Mouse (Mus musculus) left cerebral cortex, adult 2 months (tissue): Measurements from ENCODE around the gene Zfp622. TPM values are rescaled to one million over a fixed set of nuclear protein-coding genes. Genes with fewer than 3 reads are reported as not detected.

Experiments
- DNase-seq, 2 experiments: peaks; one replicate each; pipeline ENCODE4 v3.0.0; 2021 to 2022; ENCODE audit warnings: low spot score in 2 of 2, mixed read lengths in 1 of 2; ENCODE audit errors: extremely low spot score in 1 of 2
- H3K27ac ChIP-seq: fragments of 200-600 bp; 2 replicates; pipeline ENCODE4 v1.8.1; 2022
- H3K4me3 ChIP-seq: fragments of 200-600 bp; 2 replicates; pipeline ENCODE4 v1.8.1; 2022
- CTCF ChIP-seq: fragments of 200-600 bp; IDR thresholded peaks from 2 replicates; pipeline ENCODE4 v1.8.1; 2022; ENCODE audit warnings: antibody characterized with exemption, mild to moderate bottlenecking, moderate library complexity
- intact Hi-C: fragments of 180-260 bp; cut with DNase I; formaldehyde crosslinking; loops from one replicate; pipeline ENCODE4 v1.15.1; 2025
- microRNA-seq, 2 experiments: library from miRNA; unstranded; fragments of <30 nt; microRNA quantifications; one replicate each; pipeline ENCODE4 v1.2.0; 2021
- total RNA-seq, 2 experiments: library from RNA; stranded (reverse); gene quantifications; 2 replicates each; pipeline ENCODE4 v1.2.3; 2021

Zfp622 gene
- total RNA-seq, 2 experiments from 2014 or later: 47.7 to 52.4 TPM

- TF ChIP-seq CTCF: no peak
- intact Hi-C loops: no loop called here
These were observed 37.6 kb downstream of the Zfp622 start for GRCm38 (mm10) chr15:26021721-26022120.

GRCm38 (mm10) chr15:26022636-26023035 lies 38.5 kb downstream of the Zfp622 start:
- intact Hi-C loops: no loop called here
- Histone ChIP-seq H3K27ac (no peak overlapping the region), H3K4me3 (no peak overlapping the region)
- DNase-seq: no peak
- no peak for TF ChIP-seq CTCF

More at GRCm38 (mm10) chr15:26021721-26022120, 37.6 kb downstream of the Zfp622 start:
- no peak overlapping the region for H3K27ac ChIP-seq
- H3K4me3 ChIP-seq: no peak overlapping the region
- DNase-seq: no peak

GRCm38 (mm10) chr15:26031692-26032091 lies 47.5 kb downstream of the Zfp622 start:
- no peak for TF ChIP-seq CTCF
- no peak overlapping the region for H3K27ac ChIP-seq
- intact Hi-C loops: no loop called here
- no peak overlapping the region for H3K4me3 ChIP-seq
- no peak for DNase-seq

- no peak for DNase-seq
- Histone ChIP-seq H3K4me3 (no peak overlapping the region), H3K27ac (no peak overlapping the region)
- intact Hi-C loops: no loop called here
- no peak for TF ChIP-seq CTCF
These were observed 56.4 kb downstream of the Zfp622 start for GRCm38 (mm10) chr15:26040567-26040966.

- no peak for DNase-seq
- H3K27ac ChIP-seq: no peak overlapping the region
- no peak for TF ChIP-seq CTCF
These were observed 57.2 kb downstream of the Zfp622 start for GRCm38 (mm10) chr15:26041196-26041947.

More at GRCm38 (mm10) chr15:26041196-26041947, 57.2 kb downstream of the Zfp622 start:
- intact Hi-C loops: no loop called here
- no peak overlapping the region for H3K4me3 ChIP-seq

Small RNAs within 50 kb of the gene (microRNA-seq; reads per million reads assigned to microRNA genes)
- 0 to 0.48 reads per million in 2 experiments for gene Mir7212

Other genes with a start within 250 kb of the Zfp622 start
- 10 to 100 TPM; 32.8 to 32.9 TPM for gene Retreg1, start 141.2 kb upstream of the Zfp622 start, total RNA-seq